ENCODE assay signal across 29 mouse cellular contexts in genomic region chr4:100232541-100232940, GRCm38 (mm10).
A peak's percentile ranks its signal among the peaks of the same experiment; 100 is the strongest.
DNase-seq lines count a peak whose midpoint lies in the region; ATAC-seq and TF ChIP-seq lines count a peak whose summit lies in the region.
"Had no signal": no experiment of that assay in that cellular context is flagged by ENCODE, and none has a peak within 500 bp of the region (broad histone marks: within the 10 kb centered on the region; RNA-seq: fewer than 3 reads in every experiment).

No protein-coding gene starts in this region.

- no peak overlapping the region for H3K9ac ChIP-seq in intestine, embryonic 15.5 days
- no peak overlapping the region for H3K9ac ChIP-seq in kidney, embryonic 16.5 days (replicated peaks; ENCODE audit: low read length)
- H3K9ac ChIP-seq: embryonic facial prominence, embryonic 13.5 days; forebrain, embryonic 15.5 days; heart, embryonic 12.5 days; hindbrain, embryonic 12.5 days; limb, embryonic 12.5 days; liver, embryonic 15.5 days; lung, embryonic 14.5 days; midbrain, embryonic 12.5 days; neural tube, embryonic 13.5 days had no signal

- H3K9me3 ChIP-seq in G1E (replicated peaks) = no peaks in the 10 kb centered on the region
- no peaks in the 10 kb centered on the region for H3K9me3 ChIP-seq in intestine, embryonic 15.5 days
- no peaks in the 10 kb centered on the region for H3K9me3 ChIP-seq in kidney, embryonic 16.5 days (ENCODE audit: low read length)
- H3K9me3 ChIP-seq: embryonic facial prominence, embryonic 13.5 days; forebrain, embryonic 10.5 days; forebrain, embryonic 15.5 days; heart, embryonic 12.5 days; hindbrain, embryonic 12.5 days; limb, embryonic 12.5 days; liver, embryonic 15.5 days; midbrain, embryonic 12.5 days; neural tube, embryonic 13.5 days had no signal

- H3K4me2 ChIP-seq in intestine, embryonic 15.5 days (replicated peaks) = no peak overlapping the region
- H3K4me2 ChIP-seq in kidney, embryonic 16.5 days (replicated peaks; ENCODE audit: low read depth, low read length) = no peak overlapping the region
- H3K4me2 ChIP-seq: embryonic facial prominence, embryonic 13.5 days; forebrain, embryonic 15.5 days; heart, embryonic 12.5 days; hindbrain, embryonic 12.5 days; limb, embryonic 12.5 days; liver, embryonic 15.5 days; lung, embryonic 14.5 days; midbrain, embryonic 12.5 days; neural tube, embryonic 13.5 days had no signal

- peak; percentile 34; the same call in 1 of the 2 replicates for ATAC-seq in G1E (ENCODE audit: extremely low read depth, insufficient number of reproducible peaks, low FRiP score, poor library complexity, severe bottlenecking)
- ATAC-seq in intestine, embryonic 15.5 days = peak; percentile 83
- ATAC-seq in megakaryocyte progenitor cell, adult 5-6 weeks (replicated peaks; ENCODE audit: poor library complexity) = peak; percentile 76
- no peak for ATAC-seq in kidney, embryonic 16.5 days (ENCODE audit: low FRiP score, low TSS enrichment)
- ATAC-seq: forebrain, embryonic 15.5 days; hindbrain, postnatal 0 days; Patski had no signal

- no peaks in the 10 kb centered on the region for H3K36me3 ChIP-seq in G1E (replicated peaks)
- no peaks in the 10 kb centered on the region for H3K36me3 ChIP-seq in intestine, embryonic 15.5 days
- no peaks in the 10 kb centered on the region for H3K36me3 ChIP-seq in kidney, embryonic 16.5 days (ENCODE audit: insufficient read depth, low read length)
- H3K36me3 ChIP-seq: embryonic facial prominence, embryonic 13.5 days; forebrain, embryonic 10.5 days; forebrain, embryonic 15.5 days; heart, embryonic 12.5 days; hindbrain, embryonic 12.5 days; limb, embryonic 12.5 days; liver, embryonic 15.5 days; midbrain, embryonic 12.5 days; neural tube, embryonic 13.5 days had no signal

- H3K27ac ChIP-seq in intestine, embryonic 15.5 days = no peak overlapping the region
- H3K27ac ChIP-seq in kidney, embryonic 16.5 days (ENCODE audit: low read length) = no peak overlapping the region
- H3K27ac ChIP-seq: embryonic facial prominence, embryonic 13.5 days; forebrain, embryonic 10.5 days; forebrain, embryonic 15.5 days; gastrocnemius, adult 2 months; hindbrain, embryonic 12.5 days; hindbrain, postnatal 0 days; kidney, postnatal 0 days; left cerebral cortex, adult 2 months; limb, embryonic 12.5 days; liver, embryonic 15.5 days; midbrain, embryonic 12.5 days; neural tube, embryonic 13.5 days had no signal

- no peaks in the 10 kb centered on the region for H3K4me1 ChIP-seq in G1E (ENCODE audit: insufficient read depth, low read depth, low read length)
- H3K4me1 ChIP-seq in intestine, embryonic 15.5 days (replicated peaks) = no peaks in the 10 kb centered on the region
- H3K4me1 ChIP-seq in kidney, embryonic 16.5 days (ENCODE audit: insufficient read depth, low read length) = peaks cover 20% of the 10 kb centered on the region; the same call in 1 of the 2 replicates
- H3K4me1 ChIP-seq: forebrain, embryonic 10.5 days; forebrain, embryonic 15.5 days; hindbrain, embryonic 12.5 days; liver, embryonic 15.5 days; midbrain, embryonic 12.5 days; neural tube, embryonic 13.5 days had no signal

- no peaks in the 10 kb centered on the region for H3K27me3 ChIP-seq in G1E (ENCODE audit: insufficient read depth, low read length)
- H3K27me3 ChIP-seq in intestine, embryonic 15.5 days (replicated peaks) = no peaks in the 10 kb centered on the region
- no peaks in the 10 kb centered on the region for H3K27me3 ChIP-seq in kidney, embryonic 16.5 days (ENCODE audit: insufficient read depth, low read length)
- H3K27me3 ChIP-seq: embryonic facial prominence, embryonic 13.5 days; forebrain, embryonic 15.5 days; heart, embryonic 12.5 days; hindbrain, embryonic 12.5 days; liver, embryonic 15.5 days; midbrain, embryonic 12.5 days; neural tube, embryonic 13.5 days; Patski had no signal

- peak; percentile 15 for DNase-seq in 416B (ENCODE audit: low read depth)
- DNase-seq in G1E (ENCODE audit: low spot score) = no peak
- DNase-seq in layer of hippocampus, adult 18-20 months (ENCODE audit: low spot score in 2 of 2) = no peak
- DNase-seq: cerebellum, adult 11 months; cerebellum, adult 9-11 months; gastrocnemius, adult 2 months; gastrocnemius, postnatal 36 days; kidney, adult 18-20 months; lung, postnatal 14 days; right cerebral cortex, postnatal 4 days; thymus, postnatal 4 days had no signal

- no peak overlapping the region for H3K4me3 ChIP-seq in G1E (ENCODE audit: low read depth, low read length)
- H3K4me3 ChIP-seq in intestine, embryonic 15.5 days (replicated peaks) = no peak overlapping the region
- H3K4me3 ChIP-seq in kidney, embryonic 16.5 days (ENCODE audit: low read length) = no peak overlapping the region
- H3K4me3 ChIP-seq: embryonic facial prominence, embryonic 13.5 days; forebrain, embryonic 10.5 days; forebrain, embryonic 15.5 days; gastrocnemius, adult 2 months; heart, embryonic 12.5 days; hindbrain, embryonic 12.5 days; left cerebral cortex, adult 2 months; limb, embryonic 12.5 days; liver, embryonic 15.5 days; midbrain, embryonic 12.5 days; myocyte; neural tube, embryonic 13.5 days had no signal

- no peak for TF ChIP-seq CTCF in G1E (IDR thresholded peaks at IDR 0.05; ENCODE audit: low read depth, low read length)

- WGBS in intestine, embryonic 15.5 days = 64% methylated on average over 7 of the region's 7 CpGs
- WGBS in kidney, embryonic 16.5 days = 83% methylated on average over 7 of the region's 7 CpGs
